Mouse (Mus musculus): Measurements from ENCODE around the gene Maml2.

Gene Maml2

GRCm38 (mm10) chr9:13716316-13717099 is 418.8 kb downstream of the Maml2 start:
- peak; percentile 36 for DNase-seq (ENCODE audit: low spot score)

- no peak for DNase-seq (ENCODE audit: low spot score)
These were observed 450.6 kb downstream of the Maml2 start, which contains the start of gene Mtmr2 for GRCm38 (mm10) chr9:13748404-13748797. Gene Mtmr2 (plus strand): TSS chr9:13748410.

DNA sequence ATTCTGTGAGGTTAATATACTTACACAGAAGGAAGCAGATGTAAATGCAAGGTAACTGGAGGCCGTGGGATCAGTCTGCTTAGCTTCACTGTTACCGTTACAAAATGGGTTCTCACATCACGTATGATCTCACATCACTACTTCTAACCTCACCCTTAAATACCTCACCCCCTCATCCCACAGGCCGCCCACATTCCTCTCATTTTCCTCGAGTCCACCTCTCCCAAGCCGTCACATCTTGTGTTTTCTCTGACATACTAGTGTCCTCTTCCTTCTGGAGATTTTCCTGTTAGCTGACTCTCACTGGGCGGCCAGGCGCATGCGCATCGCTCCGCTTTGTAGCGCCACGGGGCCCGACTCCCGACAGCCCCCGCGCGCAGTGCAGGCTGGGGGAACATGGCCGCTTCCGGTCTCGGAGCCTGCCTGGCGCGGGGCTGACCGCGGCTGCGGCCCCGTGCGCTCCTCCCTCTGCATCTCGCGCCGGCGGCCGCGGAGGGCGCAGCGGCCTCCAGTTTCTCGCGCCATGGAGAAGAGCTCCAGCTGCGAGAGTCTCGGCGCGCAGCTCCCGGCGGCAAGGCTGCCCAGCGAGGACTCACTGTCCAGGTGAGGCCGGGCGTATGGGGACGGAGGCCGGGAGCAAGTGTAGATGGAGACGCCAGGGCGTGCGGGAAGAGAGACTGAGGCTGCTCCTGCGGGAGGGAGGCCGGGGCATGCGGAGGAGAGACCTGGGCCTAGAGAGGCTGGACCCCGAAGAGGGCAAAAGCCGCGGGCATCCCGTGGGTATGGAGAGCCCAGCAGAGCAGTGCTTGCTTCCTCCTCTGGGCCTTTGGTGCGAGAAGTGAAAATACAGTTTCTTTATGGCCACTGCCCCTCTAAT is 451.3 kb downstream of the Maml2 start:
- DNase-seq (ENCODE audit: low spot score): peak; percentile 90

DNA sequence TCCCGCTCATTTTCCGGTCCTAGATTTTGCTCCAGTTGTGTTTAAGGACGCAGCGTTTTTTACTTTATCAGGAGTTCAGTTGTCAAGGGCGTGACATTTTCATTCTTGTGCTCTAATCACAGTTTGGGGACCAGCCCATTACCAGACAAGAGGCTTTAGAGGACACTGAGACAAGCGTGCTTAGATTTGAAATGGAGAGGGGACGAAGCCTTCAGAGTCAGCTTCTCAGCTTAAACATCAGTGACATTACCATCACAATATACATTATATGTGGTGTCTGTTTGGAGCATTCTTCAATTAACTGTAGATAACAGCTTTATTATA is 451.9 kb downstream of the Maml2 start:
- DNase-seq (ENCODE audit: low spot score): no peak

- DNase-seq (ENCODE audit: low spot score): no peak
These were observed 454.8 kb downstream of the Maml2 start for GRCm38 (mm10) chr9:13752543-13752942.

All from spleen, adult 12 weeks (tissue).